18 mouse cellular contexts compared by ENCODE assay signal in genomic region chr7:57529451-57529850, GRCm38 (mm10). TPM values are rescaled to one million over a fixed set of nuclear protein-coding genes. Genes with fewer than 3 reads are reported as not detected.
A peak's percentile ranks its signal among the peaks of the same experiment; 100 is the strongest.
DNase-seq lines count a peak whose midpoint lies in the region.
"Had no signal": no experiment of that assay in that cellular context is flagged by ENCODE, and none has a peak within 500 bp of the region (broad histone marks: within the 10 kb centered on the region; RNA-seq: fewer than 3 reads in every experiment).

No protein-coding gene starts in this region.

- DNase-seq in layer of hippocampus, adult 11-12 months (ENCODE audit: low spot score): peak; percentile 12
- no peak for DNase-seq in layer of hippocampus, postnatal 25 days (ENCODE audit: extremely low spot score in 1 of 2, low spot score in 1 of 2)
- peak; percentile 3 to 16 for DNase-seq in right cerebral cortex, postnatal 36 days (ENCODE audit: low spot score in 2 of 2)
- DNase-seq in right cerebral cortex, adult 2 months (ENCODE audit: low spot score in 2 of 2): no peak
- DNase-seq in telencephalon, adult 2 months (ENCODE audit: low read depth, low spot score): peak; percentile 46
- DNase-seq in lung, postnatal 14 days: no peak
- DNase-seq: adrenal gland, adult 8-10 months; adrenal gland, postnatal 25 days; B cell, adult 2 months; cerebellum, adult 18-20 months; cerebellum, adult 9-10 months; gastrocnemius, postnatal 25 days; heart, adult 18-20 months; heart, postnatal 10 days; heart, postnatal 36 days had no signal

RNA-seq across cellular contexts. Expression of gene Gabra5, which starts 19.6 kb away (rescaled TPM):
- total RNA-seq in layer of hippocampus, postnatal 25 days (2021): 100 to 1,000 TPM; 183 to 203 TPM
- total RNA-seq: CH12.LX; gastrocnemius, adult 8-10 months; gastrocnemius, postnatal 25 days; heart, adult 18-20 months; heart, postnatal 10 days; heart, postnatal 36 days; MEL had no signal

Comparison
In these comparisons a context has a peak if more than half of its experiments do, and no peak if none do; other contexts are left out.
1. DNase-seq: peak in layer of hippocampus, adult 11-12 months (single experiment), right cerebral cortex, postnatal 36 days (2 of 2) and telencephalon, adult 2 months (single experiment); none in layer of hippocampus, postnatal 25 days (0 of 2), right cerebral cortex, adult 2 months (0 of 2) and lung, postnatal 14 days (single experiment).